Mouse (Mus musculus) thymus, postnatal 10 days (tissue): ENCODE results near the gene Sorcs2.

Experiments
- DNase-seq, 2 experiments: peaks; one replicate each; pipeline ENCODE4 v3.0.0; 2021; ENCODE audit warnings: low spot score in 2 of 2

The Sorcs2 gene

DNA sequence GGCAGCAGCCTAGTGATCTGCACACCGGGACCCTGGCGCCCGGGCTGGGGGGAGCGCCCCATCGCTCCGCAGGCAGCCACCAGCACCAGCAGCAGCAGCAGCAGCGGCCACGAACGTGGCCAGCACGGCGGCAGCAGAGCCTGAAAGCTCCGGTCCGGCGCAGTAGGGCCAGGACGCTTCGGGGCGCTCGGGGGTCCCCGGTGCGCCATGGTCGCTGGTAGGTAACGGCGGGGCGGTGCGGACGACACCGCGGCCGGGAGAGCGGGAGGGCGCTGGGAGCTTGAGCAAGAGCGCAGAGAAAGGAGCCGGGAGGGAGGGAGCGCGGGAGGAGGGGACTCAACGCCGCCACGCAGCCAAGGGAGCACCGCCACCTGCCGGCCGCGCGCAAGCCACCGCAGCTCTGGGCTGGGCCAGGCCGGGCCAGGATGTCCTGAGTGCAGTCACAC is at the start of gene Sorcs2:
Gene Sorcs2, minus strand, starts transcription at position 303 of the 446 bp plus-strand sequence.
- DNase-seq, result peak; percentile 70 to 88

DNA sequence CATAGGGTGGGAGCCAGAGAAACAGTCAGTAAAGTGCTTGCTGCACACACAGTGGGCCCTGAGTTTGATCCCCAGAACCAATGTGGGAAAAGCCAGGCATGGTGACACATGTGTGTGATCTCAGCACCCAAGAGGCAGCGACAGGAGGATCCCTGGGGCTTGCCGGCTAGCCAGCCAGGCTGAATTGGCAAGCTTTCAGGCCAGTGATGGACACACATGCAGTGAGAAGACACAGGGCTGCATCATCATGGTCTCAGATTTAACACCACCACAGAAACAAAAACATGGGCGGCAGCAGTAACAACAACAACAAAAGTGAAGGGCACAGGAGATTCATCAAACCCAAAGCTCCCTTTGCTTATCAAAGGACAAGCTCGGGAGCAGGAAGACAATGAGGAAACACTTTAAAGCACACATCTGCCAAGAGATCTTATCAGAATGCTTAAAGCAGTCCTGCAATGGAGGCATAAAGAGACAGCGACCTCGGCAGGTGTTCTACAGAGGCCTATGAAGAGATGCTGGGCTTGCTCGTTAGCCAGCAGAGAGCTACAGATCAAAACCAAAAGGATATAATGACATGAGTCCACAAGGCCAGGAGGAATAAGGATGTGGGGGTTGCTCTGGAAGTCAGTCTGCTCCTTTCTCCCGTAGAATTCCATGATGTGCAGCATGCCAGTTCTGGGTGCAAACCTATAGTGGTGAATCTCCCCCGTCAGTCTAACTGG is 48.4 kb upstream of the Sorcs2 start:
- DNase-seq, result peak; percentile 33 to 37

DNA sequence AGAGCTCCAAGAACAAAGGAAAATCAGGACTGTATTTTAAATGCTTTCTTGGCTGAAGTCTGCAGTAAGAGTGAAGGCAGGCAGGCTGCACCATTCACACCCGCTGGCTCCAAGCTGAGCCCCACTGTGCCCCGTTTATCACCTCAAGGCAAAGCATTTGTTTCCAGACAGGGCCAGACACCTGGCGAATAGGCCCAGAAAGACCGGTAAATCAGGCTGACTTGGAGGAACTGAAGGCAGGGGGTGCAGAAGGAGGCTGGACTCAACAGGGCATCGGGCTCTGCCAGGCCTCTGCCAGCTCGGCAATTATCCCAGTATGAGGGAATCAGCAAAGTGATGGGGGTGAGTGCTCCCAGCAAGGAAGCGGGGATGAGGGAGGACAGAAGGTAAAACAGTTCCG is 47.1 kb upstream of the Sorcs2 start:
- peak in 1 of 2 experiments; percentile 35 for DNase-seq

DNA sequence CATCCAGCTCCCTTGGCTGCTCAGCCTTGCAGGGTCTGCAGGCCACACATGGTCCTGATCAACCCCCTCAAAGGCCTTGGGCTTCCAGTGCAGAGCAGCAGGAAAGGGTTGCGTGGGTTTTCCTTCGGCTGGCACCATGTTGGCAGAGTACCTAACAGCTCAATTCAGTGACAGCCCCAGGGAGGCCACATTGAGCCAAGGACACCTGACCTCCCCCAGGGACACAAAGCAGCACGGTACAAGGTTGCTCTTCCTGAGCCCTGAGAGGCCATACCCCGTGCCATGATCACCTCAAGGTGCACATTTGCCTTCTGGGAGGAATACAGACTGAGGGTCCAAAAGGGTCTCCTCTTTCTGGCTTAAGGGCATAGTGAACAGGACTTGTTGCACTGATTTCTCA is 46.7 kb upstream of the Sorcs2 start:
- no peak for DNase-seq

GRCm38 (mm10) chr5:36440741-36441140 is 42.8 kb upstream of the Sorcs2 start:
- no peak for DNase-seq

DNA sequence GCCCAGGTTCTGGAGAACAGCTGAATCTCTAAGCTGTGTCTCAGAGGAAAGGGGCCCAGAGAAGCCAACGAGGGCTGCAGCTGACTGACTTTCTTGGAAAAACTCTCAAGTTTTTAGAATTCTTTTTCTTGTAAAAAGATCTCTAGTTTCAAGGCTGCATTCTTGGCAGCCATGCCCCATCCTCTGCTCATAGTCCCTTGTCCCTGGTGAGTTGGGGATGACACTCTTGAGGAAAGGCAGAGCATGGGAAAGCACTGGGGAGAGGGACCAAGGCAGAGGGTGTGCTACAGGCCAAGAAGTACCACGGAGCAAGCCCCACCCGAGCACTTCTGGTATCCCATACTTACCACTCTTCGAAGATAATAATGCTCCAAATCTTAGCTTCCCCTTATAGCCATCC is 38.9 kb upstream of the Sorcs2 start:
- no peak for DNase-seq

GRCm38 (mm10) chr5:36434398-36434967 is 36.5 kb upstream of the Sorcs2 start:
- no peak for DNase-seq

DNA sequence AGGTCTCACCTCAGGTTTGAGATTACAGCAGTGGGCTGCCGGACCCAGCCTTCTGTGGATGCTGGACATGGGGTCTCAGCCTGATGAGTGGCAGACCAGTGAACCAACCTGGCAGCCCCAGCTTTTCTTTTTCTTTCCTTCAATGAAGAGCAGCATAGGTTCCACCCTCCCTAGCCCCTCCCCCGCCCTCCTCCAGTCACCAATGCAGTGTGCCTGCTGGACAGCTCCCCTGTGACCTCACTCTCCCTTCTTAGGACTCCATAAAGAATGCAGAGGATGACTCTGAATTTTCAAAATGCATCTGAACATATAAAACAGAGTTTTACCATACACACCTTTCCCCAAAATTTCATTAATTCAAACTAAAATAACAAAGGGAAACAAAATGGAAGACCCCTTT is 33.8 kb upstream of the Sorcs2 start:
- no peak for DNase-seq

GRCm38 (mm10) chr5:36429551-36429950 is 31.6 kb upstream of the Sorcs2 start:
- no peak for DNase-seq

DNA sequence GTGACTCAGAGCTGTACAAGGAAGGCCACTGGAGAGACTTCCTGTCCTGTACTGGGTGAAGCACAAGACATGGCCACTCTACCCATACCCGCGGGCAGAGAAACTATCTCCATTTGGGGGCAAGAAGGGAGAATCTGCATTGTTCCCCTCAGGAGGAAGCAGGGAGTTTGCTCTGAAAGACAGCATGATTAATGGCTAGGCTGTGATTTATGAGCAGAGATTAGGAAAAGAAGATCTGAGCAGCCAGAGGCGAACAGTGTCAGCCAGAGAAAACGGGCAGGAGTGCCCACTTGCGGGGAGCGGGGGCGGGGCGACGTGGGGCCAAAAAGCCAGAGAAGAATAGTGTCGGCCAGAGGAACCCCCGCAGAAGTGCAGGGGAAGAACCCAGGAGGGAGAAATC is 29.9 kb upstream of the Sorcs2 start:
- no peak for DNase-seq

DNA sequence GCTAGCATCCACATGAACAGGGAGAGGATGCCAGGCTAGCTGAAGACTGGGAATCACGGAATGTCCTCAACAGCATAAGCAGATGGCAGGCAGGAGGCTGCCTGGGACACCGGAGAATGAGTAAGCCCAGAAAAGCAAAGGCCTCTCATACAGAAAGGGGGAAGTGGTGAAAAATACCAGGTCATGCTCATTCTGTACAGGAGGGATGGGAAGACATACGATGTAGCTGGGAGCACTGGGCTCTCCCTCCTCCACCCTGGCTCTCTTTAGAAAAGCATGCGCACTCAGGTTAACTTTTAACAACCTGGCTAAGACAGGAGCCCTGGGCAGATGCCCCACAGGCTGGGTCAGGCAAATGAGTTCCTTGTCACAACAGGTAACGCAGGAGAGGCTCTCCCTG is 28.5 kb upstream of the Sorcs2 start:
- no peak for DNase-seq

DNA sequence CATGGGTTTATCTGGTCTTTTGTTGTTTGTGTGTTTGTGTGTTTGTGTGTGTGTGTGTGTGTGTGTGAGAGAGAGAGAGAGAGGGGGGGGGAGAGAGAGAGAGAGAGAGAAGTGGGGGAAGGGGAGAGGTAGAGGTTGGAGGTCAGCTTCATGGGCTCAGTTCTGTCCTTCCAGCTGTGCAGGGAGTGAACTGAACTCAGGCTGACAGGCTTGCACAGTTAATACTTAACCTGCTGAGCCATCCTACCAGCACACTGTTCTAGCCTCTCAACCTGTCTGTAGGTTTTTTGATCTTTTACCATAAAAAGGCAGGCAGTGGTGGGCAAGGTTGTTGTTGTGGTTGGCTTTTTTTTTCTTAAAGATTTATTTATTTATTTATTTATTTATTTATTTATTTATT is 26.7 kb upstream of the Sorcs2 start:
- no peak for DNase-seq

DNA sequence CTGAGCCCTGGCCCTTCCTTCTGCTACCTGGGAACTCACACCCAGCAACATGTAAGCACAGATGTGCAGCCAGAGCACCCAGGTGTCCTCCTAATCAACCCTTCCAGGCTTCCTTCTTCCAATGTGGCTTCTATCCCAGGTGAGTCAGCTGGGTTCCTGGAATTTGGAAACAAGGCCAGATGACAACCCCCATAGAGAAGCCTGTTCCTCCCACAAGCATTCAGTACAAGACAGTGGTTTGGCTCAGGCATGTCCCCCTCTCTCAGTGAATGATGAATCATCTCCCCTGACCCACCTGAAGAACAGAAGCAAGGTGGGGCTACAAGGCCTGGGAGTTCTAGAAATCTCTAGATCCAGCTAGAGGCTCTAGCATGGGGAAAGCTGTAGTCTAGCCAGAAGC is 24.8 kb upstream of the Sorcs2 start:
- DNase-seq, result no peak

DNA sequence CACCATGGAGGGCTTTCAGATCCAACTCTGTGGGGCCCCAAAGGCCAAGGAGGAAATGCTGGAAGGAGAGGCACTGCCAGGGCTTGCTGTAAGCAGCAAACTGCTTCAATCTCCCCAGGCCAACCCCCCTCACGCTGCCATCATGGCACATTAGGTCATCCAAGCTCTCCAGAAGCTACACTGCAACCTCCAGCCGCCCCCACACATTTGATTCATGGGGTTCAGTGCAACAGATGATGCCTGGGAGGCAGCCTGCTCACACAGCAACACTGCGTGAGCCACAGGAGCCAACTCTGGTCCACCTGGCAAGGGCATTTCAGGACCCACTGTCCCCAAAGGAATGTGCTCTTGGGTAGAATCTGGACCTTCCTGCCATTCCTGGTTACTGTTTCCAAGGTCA is 21.9 kb upstream of the Sorcs2 start:
- no peak for DNase-seq

DNA sequence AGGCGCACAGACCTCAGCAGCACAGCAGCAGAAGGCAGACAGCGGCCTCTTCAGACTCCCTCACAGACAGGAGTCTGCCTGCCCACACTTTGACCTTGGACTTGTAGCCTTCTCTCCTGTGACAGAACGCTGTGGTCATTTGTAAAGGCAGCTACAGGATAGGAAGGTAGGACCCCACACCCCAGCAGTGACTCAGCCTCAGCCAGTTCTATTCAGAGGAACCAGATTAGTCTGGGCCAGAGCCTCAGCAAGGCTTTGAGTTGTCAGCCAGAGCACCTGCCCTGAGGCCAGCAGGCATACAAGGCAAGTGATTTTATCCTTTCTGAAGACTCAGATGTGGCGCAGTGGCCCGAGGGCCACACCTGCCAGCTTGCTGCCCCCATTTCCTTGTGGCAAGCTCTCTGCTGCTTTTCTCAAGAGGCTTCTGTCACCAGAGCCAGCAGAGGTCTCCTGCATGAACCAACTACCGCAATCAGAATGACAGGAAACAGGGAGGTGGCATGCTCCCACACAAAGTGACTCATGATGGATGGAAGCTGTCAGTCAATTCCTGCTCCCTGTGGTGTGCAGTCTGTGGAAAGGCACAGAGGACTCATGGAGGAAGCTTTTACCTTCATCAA is 16.9 kb upstream of the Sorcs2 start:
- peak; percentile 13 to 25 for DNase-seq

DNA sequence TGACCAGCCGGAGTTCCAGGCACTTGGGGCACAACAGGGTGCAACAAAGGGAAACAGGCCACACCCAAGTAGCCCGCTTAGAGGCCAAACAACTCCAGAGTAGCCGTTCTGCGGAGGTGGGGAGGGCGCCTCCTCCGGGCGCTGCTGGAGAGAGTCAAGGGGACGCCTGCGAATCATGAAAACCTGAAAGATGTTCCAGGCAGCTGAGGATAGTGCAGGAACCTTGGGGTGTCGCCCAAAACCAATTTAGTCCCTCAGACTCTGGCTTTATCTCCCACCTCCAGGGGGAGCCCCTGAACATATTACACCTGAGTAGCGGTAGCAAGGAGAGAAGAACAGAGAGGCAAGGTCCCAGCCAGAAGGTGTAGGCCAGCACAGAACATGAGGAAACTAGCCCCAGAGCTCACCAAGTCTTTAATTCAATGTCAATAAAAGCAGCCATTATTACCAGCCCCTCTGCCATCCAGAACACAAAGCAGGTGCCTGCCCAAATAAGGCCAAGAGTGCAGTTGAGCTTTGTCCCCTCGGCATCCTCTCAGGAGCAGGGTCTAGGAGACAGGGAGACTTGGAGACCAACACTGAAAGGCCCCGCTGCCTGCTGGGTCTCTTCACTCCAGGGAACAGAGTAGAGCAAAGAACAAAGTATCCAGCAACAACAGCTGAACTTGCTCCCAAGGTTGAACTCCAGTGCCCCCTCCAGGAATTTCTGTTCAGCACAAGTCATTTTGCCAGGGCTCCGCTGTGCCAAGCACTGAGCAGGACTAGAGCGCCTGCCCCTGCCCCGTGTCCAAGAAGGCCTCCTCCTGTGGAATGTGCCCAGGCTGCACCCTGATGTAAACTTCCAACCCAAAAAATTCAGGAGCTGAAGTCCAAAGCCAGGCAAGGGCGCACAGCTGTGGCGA is 775 bp upstream of the Sorcs2 start:
- peak; percentile 55 to 74 for DNase-seq

DNA sequence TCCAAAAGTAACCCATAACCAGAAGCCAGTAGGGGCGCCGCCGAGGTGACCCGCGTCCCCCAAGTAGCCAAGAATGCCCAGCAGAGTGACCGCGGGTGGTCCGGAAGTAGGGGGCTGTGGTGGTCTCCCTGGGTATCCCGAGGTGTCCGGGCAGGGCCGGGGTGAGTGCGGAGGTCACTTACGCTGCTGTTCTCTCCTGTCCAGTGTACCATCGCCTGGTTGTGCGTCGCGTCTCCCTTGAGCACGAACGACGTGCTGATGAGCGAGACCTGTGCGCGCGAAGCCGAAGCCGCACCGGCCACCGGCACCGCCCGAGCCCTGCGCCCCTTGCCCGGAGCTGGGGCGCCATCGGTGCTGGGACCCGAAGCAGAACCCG is 567 bp downstream of the Sorcs2 start:
- DNase-seq, result no peak

GRCm38 (mm10) chr5:36396491-36397383 is 1.2 kb downstream of the Sorcs2 start:
- no peak for DNase-seq

DNA sequence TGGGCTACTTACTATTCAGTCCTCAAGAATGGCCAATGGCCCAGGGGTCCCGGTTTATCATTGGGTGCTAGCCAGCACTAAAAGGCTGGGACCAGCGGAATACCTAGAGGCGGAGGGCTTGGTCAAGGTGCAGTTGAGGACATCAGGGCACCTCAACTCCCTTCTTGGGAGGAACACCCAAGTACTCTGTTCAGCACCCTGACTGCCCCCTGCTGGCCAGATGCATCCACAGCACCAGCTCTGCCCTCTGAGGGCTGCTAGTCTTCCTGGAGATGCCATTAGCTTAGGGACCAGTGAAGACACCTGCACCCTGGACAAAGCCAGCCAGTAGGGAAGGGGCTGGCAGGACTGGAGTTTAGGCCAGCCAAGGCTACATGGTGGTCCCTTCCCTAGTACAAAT is 1.9 kb downstream of the Sorcs2 start:
- DNase-seq, result peak; percentile 78 to 91

- no peak for DNase-seq
Observed at GRCm38 (mm10) chr5:36394840-36395515, 3.0 kb downstream of the Sorcs2 start.

GRCm38 (mm10) chr5:36391751-36392150 is 6.2 kb downstream of the Sorcs2 start:
- DNase-seq, result no peak
